Mouse (Mus musculus): Measurements from ENCODE around the gene Adam15. TPM values are rescaled to one million over a fixed set of nuclear protein-coding genes. Genes with fewer than 3 reads are reported as not detected.

The Adam15 gene
- polyA plus RNA-seq, 2 experiments, result 45.9 to 80.4 TPM

GRCm38 (mm10) chr3:89359630-89360029, 9.8 kb upstream of the Adam15 start:
- Histone ChIP-seq H3K9me3 (ENCODE audit: control insufficient read depth, low read length) (no peaks in the 10 kb centered on the region), H3K4me2 (replicated peaks; ENCODE audit: low read depth, low read length, severe bottlenecking) (no peak overlapping the region), H3K27ac (replicated peaks; ENCODE audit: low read depth, low read length) (no peak overlapping the region), H3K36me3 (ENCODE audit: control insufficient read depth, insufficient read depth, low read length) (no peaks in the 10 kb centered on the region), H3K4me1 (ENCODE audit: control insufficient read depth, insufficient read depth, low read length) (no peaks in the 10 kb centered on the region), H3K27me3 (ENCODE audit: control insufficient read depth, insufficient read depth, low read length) (no peaks in the 10 kb centered on the region), H3K4me3 (replicated peaks; ENCODE audit: low read length) (no peak overlapping the region), H3K9ac (ENCODE audit: low read depth, low read length, severe bottlenecking) (no peak overlapping the region)
- no peak for ATAC-seq (ENCODE audit: low FRiP score, low read depth)
- 77% methylated on average over 6 of the region's 6 CpGs for WGBS
- TF ChIP-seq POLR2A (IDR thresholded peaks at IDR 0.05; ENCODE audit: borderline replicate concordance, extremely low read depth, insufficient read depth, insufficient read length), result no peak
- DNase-seq (ENCODE audit: low spot score), result no peak

GRCm38 (mm10) chr3:89356029-89356428, 6.2 kb upstream of the Adam15 start:
- no peaks in the 10 kb centered on the region for H3K4me1 ChIP-seq (ENCODE audit: control insufficient read depth, insufficient read depth, low read length)
- DNase-seq (ENCODE audit: low spot score), result no peak
- H3K9me3 ChIP-seq (ENCODE audit: control insufficient read depth, low read length), result no peaks in the 10 kb centered on the region
- no peaks in the 10 kb centered on the region for H3K27me3 ChIP-seq (ENCODE audit: control insufficient read depth, insufficient read depth, low read length)
- H3K27ac ChIP-seq (replicated peaks; ENCODE audit: low read depth, low read length), result no peak overlapping the region
- H3K4me3 ChIP-seq (replicated peaks; ENCODE audit: low read length), result no peak overlapping the region
- H3K9ac ChIP-seq (ENCODE audit: low read depth, low read length, severe bottlenecking), result no peak overlapping the region
- no peak overlapping the region for H3K4me2 ChIP-seq (replicated peaks; ENCODE audit: low read depth, low read length, severe bottlenecking)
- no peak for ATAC-seq (ENCODE audit: low FRiP score, low read depth)
- no peaks in the 10 kb centered on the region for H3K36me3 ChIP-seq (ENCODE audit: control insufficient read depth, insufficient read depth, low read length)
- WGBS, result 57% methylated on average over 9 of the region's 9 CpGs
- no peak for TF ChIP-seq POLR2A (IDR thresholded peaks at IDR 0.05; ENCODE audit: borderline replicate concordance, extremely low read depth, insufficient read depth, insufficient read length)

- Histone ChIP-seq H3K9ac (ENCODE audit: low read depth, low read length, severe bottlenecking) (no peak overlapping the region), H3K4me1 (ENCODE audit: control insufficient read depth, insufficient read depth, low read length) (peaks cover 3% of the 10 kb centered on the region), H3K36me3 (ENCODE audit: control insufficient read depth, insufficient read depth, low read length) (no peaks in the 10 kb centered on the region), H3K4me2 (replicated peaks; ENCODE audit: low read depth, low read length, severe bottlenecking) (no peak overlapping the region), H3K9me3 (ENCODE audit: control insufficient read depth, low read length) (no peaks in the 10 kb centered on the region), H3K27ac (replicated peaks; ENCODE audit: low read depth, low read length) (no peak overlapping the region), H3K27me3 (ENCODE audit: control insufficient read depth, insufficient read depth, low read length) (no peaks in the 10 kb centered on the region), H3K4me3 (replicated peaks; ENCODE audit: low read length) (no peak overlapping the region)
- ATAC-seq (ENCODE audit: low FRiP score, low read depth), result no peak
- 75% methylated on average over 6 of the region's 6 CpGs for WGBS
- no peak for TF ChIP-seq POLR2A (IDR thresholded peaks at IDR 0.05; ENCODE audit: borderline replicate concordance, extremely low read depth, insufficient read depth, insufficient read length)
- DNase-seq (ENCODE audit: low spot score), result no peak
Measured at GRCm38 (mm10) chr3:89355512-89355902, 5.7 kb upstream of the Adam15 start.

DNA sequence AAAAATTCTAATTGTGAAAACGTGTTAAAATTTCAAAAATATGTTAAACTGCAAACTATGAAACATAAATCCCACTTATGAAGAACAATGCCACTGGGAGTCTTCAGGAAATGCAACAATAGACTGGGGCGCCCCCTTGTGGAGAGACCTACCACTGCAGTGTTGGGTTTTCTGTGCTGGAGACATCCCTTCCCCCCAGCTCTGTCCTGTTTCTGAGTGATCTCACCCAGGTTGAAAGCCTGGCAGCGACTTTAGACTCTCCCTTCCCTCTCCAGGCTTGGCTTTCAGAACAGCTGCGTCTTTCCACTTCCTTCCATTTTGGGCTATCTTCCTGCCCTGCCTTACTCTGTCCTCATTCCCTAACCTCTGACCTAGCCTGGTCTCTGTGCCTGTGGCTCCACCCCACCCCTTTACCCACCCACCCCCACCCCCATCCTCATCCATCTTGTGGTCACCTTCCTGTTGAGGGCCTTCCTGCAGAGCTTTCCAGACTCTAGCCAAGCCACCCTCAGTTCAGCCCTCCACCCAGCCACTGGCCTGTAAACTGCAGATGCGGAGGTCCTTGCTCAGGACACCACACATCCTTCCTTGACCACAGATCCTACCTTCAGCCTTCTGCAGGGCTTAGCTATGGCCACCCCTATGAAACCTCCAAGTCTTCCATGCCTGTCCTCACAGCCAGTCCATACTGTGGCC, 5.2 kb upstream of the Adam15 start:
- ATAC-seq (ENCODE audit: low FRiP score, low read depth), result 0 out of 2 replicates have a peak, but pooled peaks have one; percentile 17

DNA sequence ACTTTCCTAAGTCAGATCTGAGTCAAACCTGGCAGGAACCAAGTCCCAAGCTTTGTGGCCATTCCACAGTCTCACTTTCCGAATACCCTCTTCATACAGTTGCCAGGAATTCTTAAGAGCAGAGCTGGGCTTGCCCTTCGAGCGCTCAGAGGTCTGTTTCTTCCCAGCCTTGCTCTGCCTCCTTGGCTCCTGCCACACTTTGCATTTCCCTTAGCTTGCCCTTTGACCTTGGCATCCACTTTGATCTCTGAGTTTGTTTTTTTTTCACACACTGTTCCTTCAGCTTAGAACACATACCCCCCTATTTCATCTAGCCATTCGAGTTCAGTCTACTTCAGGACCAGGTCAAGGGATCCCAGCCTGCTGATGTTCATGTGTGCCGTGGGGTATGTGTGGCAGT, 1.5 kb upstream of the Adam15 start:
- Histone ChIP-seq H3K27me3 (ENCODE audit: control insufficient read depth, insufficient read depth, low read length) (no peaks in the 10 kb centered on the region; the same call in 1 of the 2 replicates), H3K9ac (ENCODE audit: low read depth, low read length, severe bottlenecking) (no peak overlapping the region), H3K4me2 (replicated peaks; ENCODE audit: low read depth, low read length, severe bottlenecking) (no peak overlapping the region), H3K36me3 (ENCODE audit: control insufficient read depth, insufficient read depth, low read length) (peaks cover 11% of the 10 kb centered on the region; the same call in 1 of the 2 replicates), H3K9me3 (ENCODE audit: control insufficient read depth, low read length) (no peaks in the 10 kb centered on the region), H3K4me1 (ENCODE audit: control insufficient read depth, insufficient read depth, low read length) (peaks cover 16% of the 10 kb centered on the region), H3K27ac (replicated peaks; ENCODE audit: low read depth, low read length) (no peak overlapping the region), H3K4me3 (replicated peaks; ENCODE audit: low read length) (no peak overlapping the region)
- ATAC-seq (ENCODE audit: low FRiP score, low read depth), result no peak
- WGBS, result 50% methylated on average over 5 of the region's 5 CpGs
- no peak for DNase-seq (ENCODE audit: low spot score)
- TF ChIP-seq POLR2A (IDR thresholded peaks at IDR 0.05; ENCODE audit: borderline replicate concordance, extremely low read depth, insufficient read depth, insufficient read length), result no peak

More for the DNA sequence above, 5.2 kb upstream of the Adam15 start:
- Histone ChIP-seq H3K27ac (replicated peaks; ENCODE audit: low read depth, low read length) (no peak overlapping the region), H3K27me3 (ENCODE audit: control insufficient read depth, insufficient read depth, low read length) (no peaks in the 10 kb centered on the region), H3K9ac (ENCODE audit: low read depth, low read length, severe bottlenecking) (no peak overlapping the region), H3K36me3 (ENCODE audit: control insufficient read depth, insufficient read depth, low read length) (no peaks in the 10 kb centered on the region), H3K4me1 (ENCODE audit: control insufficient read depth, insufficient read depth, low read length) (peaks cover 7% of the 10 kb centered on the region), H3K4me3 (replicated peaks; ENCODE audit: low read length) (no peak overlapping the region), H3K4me2 (replicated peaks; ENCODE audit: low read depth, low read length, severe bottlenecking) (no peak overlapping the region), H3K9me3 (ENCODE audit: control insufficient read depth, low read length) (no peaks in the 10 kb centered on the region)
- 17% methylated on average over 5 of the region's 5 CpGs for WGBS
- TF ChIP-seq POLR2A (IDR thresholded peaks at IDR 0.05; ENCODE audit: borderline replicate concordance, extremely low read depth, insufficient read depth, insufficient read length), result no peak
- peak; percentile 79 for DNase-seq (ENCODE audit: low spot score)
